15 mouse cellular contexts compared by ENCODE assay signal in the genomic region with DNA sequence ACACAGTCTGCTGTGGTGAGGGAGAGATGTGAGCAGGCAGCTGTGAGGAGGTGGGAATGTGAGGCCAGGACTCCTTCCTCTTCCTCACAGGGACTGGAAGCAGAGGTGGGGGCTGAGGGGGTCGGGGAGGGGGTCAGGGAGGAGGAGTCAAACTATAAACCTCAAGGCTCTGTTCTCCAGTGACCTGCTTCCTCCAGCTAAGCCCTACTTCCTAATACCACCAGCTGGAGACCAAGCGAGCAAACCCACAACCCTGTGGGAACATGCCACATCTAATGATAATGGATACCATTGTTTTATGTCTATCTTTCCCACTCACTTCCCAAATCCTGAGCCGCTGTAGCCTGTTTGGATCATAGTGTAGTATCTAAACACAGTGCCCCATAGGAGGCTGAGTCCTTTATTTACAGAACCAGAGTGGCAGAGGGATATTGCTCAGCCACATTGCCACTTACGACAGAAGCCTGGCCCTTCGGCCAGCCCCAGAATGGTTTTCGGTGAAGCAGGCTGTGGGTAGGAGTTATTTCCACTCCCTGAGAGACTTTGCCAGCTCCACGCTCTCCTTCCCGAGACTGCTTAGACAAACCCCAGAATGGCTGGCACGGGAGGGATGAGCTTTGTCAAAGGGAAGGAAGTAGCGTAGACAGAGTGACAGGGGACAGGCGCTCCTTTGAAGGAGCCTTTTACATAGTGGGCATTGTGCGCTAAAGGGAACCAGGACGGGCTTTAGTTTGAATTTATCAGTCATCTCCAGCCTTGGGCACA.
DNase-seq lines count a peak whose midpoint lies in the region; ATAC-seq and TF ChIP-seq lines count a peak whose summit lies in the region.
"Had no signal": no experiment of that assay in that cellular context is flagged by ENCODE, and none has a peak within 500 bp of the region (broad histone marks: within the 10 kb centered on the region; RNA-seq: fewer than 3 reads in every experiment).

No protein-coding gene starts in this region.

- H3K4me3 ChIP-seq in heart, embryonic 10.5 days, result no peak overlapping the region
- no peak overlapping the region for H3K4me3 ChIP-seq in left cerebral cortex, adult 2 months
- H3K4me3 ChIP-seq in stomach, embryonic 14.5 days (ENCODE audit: low read depth, low read length), result no peak overlapping the region
- H3K4me3 ChIP-seq in stomach, postnatal 0 days (ENCODE audit: low read depth, low read length), result no peak overlapping the region
- H3K4me3 ChIP-seq: limb, embryonic 12.5 days; lung, embryonic 15.5 days; midbrain, embryonic 15.5 days had no signal

- H3K4me1 ChIP-seq in heart, embryonic 10.5 days, result peaks cover 26% of the 10 kb centered on the region
- H3K4me1 ChIP-seq in stomach, embryonic 14.5 days (ENCODE audit: control insufficient read depth, insufficient read depth, low read length), result no peaks in the 10 kb centered on the region
- H3K4me1 ChIP-seq in stomach, postnatal 0 days (replicated peaks; ENCODE audit: control insufficient read depth, insufficient read depth), result 0 out of 2 replicates have a peak, but pooled peaks cover 3% of the 10 kb centered on the region
- H3K4me1 ChIP-seq: limb, embryonic 12.5 days; midbrain, embryonic 15.5 days had no signal

- intact Hi-C loops in left cerebral cortex, adult 2 months (cut with DNase I), result no loop called here

- no peak for ATAC-seq in stomach, embryonic 14.5 days (ENCODE audit: insufficient number of reproducible peaks, insufficient read depth, low FRiP score, low read depth)
- ATAC-seq in stomach, postnatal 0 days (ENCODE audit: low FRiP score, low TSS enrichment), result no peak
- peak; percentile 46 for ATAC-seq in megakaryocyte, adult 5-6 weeks (ENCODE audit: poor library complexity, severe bottlenecking)
- ATAC-seq in inflammation-experienced regulatory T-cells, adult 6 months, result no peak
- ATAC-seq: midbrain, embryonic 15.5 days had no signal

- peaks cover 18% of the 10 kb centered on the region for H3K36me3 ChIP-seq in heart, embryonic 10.5 days
- H3K36me3 ChIP-seq in stomach, embryonic 14.5 days (ENCODE audit: control insufficient read depth, insufficient read depth, low read length), result peaks cover 3% of the 10 kb centered on the region; the same call in 1 of the 2 replicates
- H3K36me3 ChIP-seq in stomach, postnatal 0 days (ENCODE audit: control insufficient read depth, insufficient read depth, low read length), result 0 out of 2 replicates have a peak, but pooled peaks cover 3% of the 10 kb centered on the region
- H3K36me3 ChIP-seq: midbrain, embryonic 15.5 days had no signal

- H3K4me2 ChIP-seq in stomach, embryonic 14.5 days (replicated peaks; ENCODE audit: low read depth, low read length), result no peak overlapping the region
- no peak overlapping the region for H3K4me2 ChIP-seq in stomach, postnatal 0 days (replicated peaks; ENCODE audit: low read depth)
- H3K4me2 ChIP-seq: limb, embryonic 12.5 days; lung, embryonic 15.5 days; midbrain, embryonic 15.5 days had no signal

- H3K27ac ChIP-seq in heart, embryonic 10.5 days, result peak overlapping the region; percentile 33; the same call in 1 of the 2 replicates
- no peak overlapping the region for H3K27ac ChIP-seq in left cerebral cortex, adult 2 months
- peak overlapping the region; percentile 33; the same call in 1 of the 2 replicates for H3K27ac ChIP-seq in stomach, embryonic 14.5 days (ENCODE audit: low read length)
- H3K27ac ChIP-seq in stomach, postnatal 0 days (replicated peaks), result no peak overlapping the region
- H3K27ac ChIP-seq: limb, embryonic 12.5 days; lung, embryonic 15.5 days; midbrain, embryonic 15.5 days had no signal

- no peaks in the 10 kb centered on the region for H3K9me3 ChIP-seq in heart, embryonic 10.5 days
- no peaks in the 10 kb centered on the region for H3K9me3 ChIP-seq in stomach, embryonic 14.5 days (ENCODE audit: control insufficient read depth, low read depth, low read length)
- H3K9me3 ChIP-seq in stomach, postnatal 0 days (ENCODE audit: control insufficient read depth, low read length), result no peaks in the 10 kb centered on the region
- H3K9me3 ChIP-seq: limb, embryonic 12.5 days; lung, embryonic 15.5 days; midbrain, embryonic 15.5 days had no signal

- no peak for TF ChIP-seq EP300 in stomach, postnatal 0 days (optimal IDR thresholded peaks at IDR 0.05)

- TF ChIP-seq CTCF in left cerebral cortex, adult 2 months (IDR thresholded peaks at IDR 0.05), result no peak
- TF ChIP-seq CTCF in stomach, postnatal 0 days (IDR thresholded peaks at IDR 0.05; ENCODE audit: low read depth), result no peak

- no peak for DNase-seq in heart, embryonic 10.5 days (ENCODE audit: low spot score)
- DNase-seq in heart, adult 9 months (ENCODE audit: low spot score in 2 of 2), result no peak
- peak; percentile 17 to 33 for DNase-seq in left cerebral cortex, adult 18-20 months (ENCODE audit: low spot score in 2 of 2)
- DNase-seq in left cerebral cortex, adult 2 months (ENCODE audit: extremely low spot score in 1 of 2, low spot score in 2 of 2), result no peak
- no peak for DNase-seq in stomach, postnatal 0 days (ENCODE audit: low spot score)
- DNase-seq: B cell, adult 2 months; cerebellum, adult 11 months; kidney, adult 9 months; right cerebral cortex, postnatal 25 days had no signal

- 59% methylated on average over 13 of the region's 13 CpGs for WGBS in heart, embryonic 10.5 days
- 75% methylated on average over 13 of the region's 13 CpGs for WGBS in stomach, embryonic 14.5 days
- 71% methylated on average over 13 of the region's 13 CpGs for WGBS in stomach, postnatal 0 days

- no peaks in the 10 kb centered on the region for H3K27me3 ChIP-seq in heart, embryonic 10.5 days (ENCODE audit: insufficient read depth, poor library complexity, severe bottlenecking)
- H3K27me3 ChIP-seq in stomach, embryonic 14.5 days (ENCODE audit: control insufficient read depth, insufficient read depth, low read length), result no peaks in the 10 kb centered on the region
- H3K27me3 ChIP-seq in stomach, postnatal 0 days (ENCODE audit: control insufficient read depth, insufficient read depth, low read length), result no peaks in the 10 kb centered on the region
- H3K27me3 ChIP-seq: limb, embryonic 12.5 days; lung, embryonic 15.5 days; midbrain, embryonic 15.5 days had no signal

- no peak overlapping the region for H3K9ac ChIP-seq in stomach, embryonic 14.5 days (replicated peaks; ENCODE audit: low read depth, low read length)
- no peak overlapping the region for H3K9ac ChIP-seq in stomach, postnatal 0 days (ENCODE audit: low read length)
- H3K9ac ChIP-seq: limb, embryonic 12.5 days; lung, embryonic 15.5 days; midbrain, embryonic 15.5 days had no signal

Comparison
In these comparisons a context has a peak if more than half of its experiments do, and no peak if none do; other contexts are left out.
1. DNase-seq: peak in left cerebral cortex, adult 18-20 months (2 of 2); none in heart, embryonic 10.5 days (single experiment), heart, adult 9 months (0 of 2), left cerebral cortex, adult 2 months (0 of 2) and stomach, postnatal 0 days (single experiment).
2. H3K27ac ChIP-seq: peak in heart, embryonic 10.5 days (single experiment) and stomach, embryonic 14.5 days (single experiment); none in left cerebral cortex, adult 2 months (single experiment) and stomach, postnatal 0 days (single experiment).